Mouse (Mus musculus) bone marrow, adult 2 months (tissue): ENCODE results near the gene Spg7.

Experiments
- CTCF ChIP-seq: fragments of 200-500 bp; IDR thresholded peaks from 2 replicates; pipeline ENCODE4 v1.5.1; 2011; ENCODE audit warnings: low read length, control low read depth; ENCODE audit not compliant: control insufficient read depth, insufficient read depth
- POLR2A ChIP-seq: fragments of 200-500 bp; IDR thresholded peaks from 2 replicates; pipeline ENCODE4 v1.6.1; 2011; ENCODE audit warnings: low read depth, mild to moderate bottlenecking, control low read depth, low read length, borderline replicate concordance; ENCODE audit not compliant: control insufficient read depth

GRCm38 (mm10) chr8:123135406-123135805 lies 72.7 kb downstream of the Spg7 start:
- TF ChIP-seq CTCF (no peak), POLR2A (no peak)
